ENCODE assay signal across 14 mouse cellular contexts in genomic region chr11:62119871-62120270, GRCm38 (mm10).
A peak's percentile ranks its signal among the peaks of the same experiment; 100 is the strongest.
DNase-seq lines count a peak whose midpoint lies in the region; ATAC-seq and TF ChIP-seq lines count a peak whose summit lies in the region.
"Had no signal": no experiment of that assay in that cellular context is flagged by ENCODE, and none has a peak within 500 bp of the region (broad histone marks: within the 10 kb centered on the region; RNA-seq: fewer than 3 reads in every experiment).

No protein-coding gene starts in this region.

- intact Hi-C loops in heart, postnatal 36 days (cut with DNase I): no loop called here

- peaks cover 21% of the 10 kb centered on the region; the same call in 1 of the 2 replicates for H3K4me1 ChIP-seq in heart, embryonic 13.5 days
- H3K4me1 ChIP-seq in lung, embryonic 14.5 days (ENCODE audit: insufficient read depth): peaks cover 10% of the 10 kb centered on the region; the same call in 1 of the 2 replicates
- peaks cover 3% of the 10 kb centered on the region; the same call in 1 of the 2 replicates for H3K4me1 ChIP-seq in lung, adult 2 months (ENCODE audit: control insufficient read depth, insufficient read depth, low read length)
- H3K4me1 ChIP-seq in small intestine, adult 2 months (ENCODE audit: control insufficient read depth, insufficient read depth, insufficient read length, low read length): peaks cover 15% of the 10 kb centered on the region; the same call in 1 of the 2 replicates
- H3K4me1 ChIP-seq in intestine, embryonic 16.5 days (ENCODE audit: control insufficient read depth, insufficient read depth, low read length): peaks cover 5% of the 10 kb centered on the region; the same call in 1 of the 2 replicates

- no peak for TF ChIP-seq POLR2A in lung, adult 2 months (IDR thresholded peaks at IDR 0.05; ENCODE audit: borderline replicate concordance, extremely low read depth, low read depth, low read length)
- TF ChIP-seq POLR2A in small intestine, adult 2 months (IDR thresholded peaks at IDR 0.05; ENCODE audit: low read depth, low read length): no peak

- H3K27ac ChIP-seq in heart, embryonic 13.5 days (replicated peaks): peak overlapping the region; percentile 78
- H3K27ac ChIP-seq in lung, embryonic 14.5 days (ENCODE audit: low read depth): peak overlapping the region; percentile 44; the same call in 1 of the 2 replicates
- peak overlapping the region; percentile 53; the same call in 1 of the 2 replicates for H3K27ac ChIP-seq in small intestine, adult 2 months (ENCODE audit: insufficient read depth, low read depth, low read length)
- H3K27ac ChIP-seq in intestine, embryonic 16.5 days (ENCODE audit: low read length): no peak overlapping the region
- H3K27ac ChIP-seq: limb, embryonic 15.5 days had no signal

- no peak overlapping the region for H3K4me3 ChIP-seq in heart, embryonic 13.5 days
- H3K4me3 ChIP-seq in lung, embryonic 14.5 days (ENCODE audit: low read depth, low read length): no peak overlapping the region
- no peak overlapping the region for H3K4me3 ChIP-seq in lung, adult 2 months (replicated peaks; ENCODE audit: extremely low read depth, low read depth, low read length)
- no peak overlapping the region for H3K4me3 ChIP-seq in small intestine, adult 2 months (ENCODE audit: low read depth, low read length)
- H3K4me3 ChIP-seq in intestine, embryonic 16.5 days (ENCODE audit: low read length): no peak overlapping the region
- H3K4me3 ChIP-seq: limb, embryonic 15.5 days had no signal

- ATAC-seq in heart, embryonic 13.5 days (ENCODE audit: extremely low read depth, insufficient number of reproducible peaks, low FRiP score, low TSS enrichment): no peak
- ATAC-seq in lung, embryonic 14.5 days (ENCODE audit: insufficient read depth): no peak; the same call in 1 of the 2 replicates
- ATAC-seq in intestine, embryonic 16.5 days: no peak
- ATAC-seq: forebrain, embryonic 14.5 days; midbrain, embryonic 16.5 days had no signal

- TF ChIP-seq CTCF in lung, embryonic 14.5 days (IDR thresholded peaks at IDR 0.05; ENCODE audit: low read depth): no peak
- TF ChIP-seq CTCF in lung, adult 2 months (IDR thresholded peaks at IDR 0.05; ENCODE audit: insufficient read depth, low read length): no peak
- TF ChIP-seq CTCF in small intestine, adult 2 months (IDR thresholded peaks at IDR 0.05; ENCODE audit: extremely low read depth, insufficient read length, insufficient replicate concordance, low read depth, low read length): no peak

- peaks cover 13% of the 10 kb centered on the region for H3K36me3 ChIP-seq in heart, embryonic 13.5 days
- 0 out of 2 replicates have a peak, but pooled peaks cover 2% of the 10 kb centered on the region for H3K36me3 ChIP-seq in lung, embryonic 14.5 days (ENCODE audit: insufficient read depth)
- peaks cover 6% of the 10 kb centered on the region; the same call in 1 of the 2 replicates for H3K36me3 ChIP-seq in small intestine, adult 2 months (ENCODE audit: control insufficient read depth, insufficient read depth, low read length)
- H3K36me3 ChIP-seq in intestine, embryonic 16.5 days (ENCODE audit: control insufficient read depth, insufficient read depth, low read length): 0 out of 2 replicates have a peak, but pooled peaks cover 2% of the 10 kb centered on the region
- H3K36me3 ChIP-seq: limb, embryonic 15.5 days had no signal

- no peak for DNase-seq in heart, postnatal 36 days
- DNase-seq in lung, embryonic 14.5 days: peak; percentile 83
- DNase-seq in lung, adult 2 months: no peak
- peak; percentile 17 to 51 for DNase-seq in kidney, postnatal 36 days
- no peak for DNase-seq in thymus, postnatal 36 days
- DNase-seq: cerebellum, adult 18-20 months; heart, postnatal 4 days; retina, postnatal 1 day had no signal

- no peaks in the 10 kb centered on the region for H3K27me3 ChIP-seq in heart, embryonic 13.5 days (replicated peaks)
- no peaks in the 10 kb centered on the region for H3K27me3 ChIP-seq in lung, embryonic 14.5 days (ENCODE audit: insufficient read depth, low read length)
- H3K27me3 ChIP-seq in small intestine, adult 2 months (ENCODE audit: control insufficient read depth, insufficient read depth, low read length): no peaks in the 10 kb centered on the region
- H3K27me3 ChIP-seq in intestine, embryonic 16.5 days (replicated peaks; ENCODE audit: control insufficient read depth, insufficient read depth, low read length): no peaks in the 10 kb centered on the region
- H3K27me3 ChIP-seq: limb, embryonic 15.5 days had no signal

- 49% methylated on average over 3 of the region's 3 CpGs for WGBS in heart, embryonic 13.5 days
- WGBS in lung, embryonic 14.5 days: 11% methylated on average over 3 of the region's 3 CpGs
- 16% methylated on average over 3 of the region's 3 CpGs for WGBS in lung, adult 2 months
- WGBS in small intestine, adult 2 months: 10% methylated on average over 3 of the region's 3 CpGs
- 49% methylated on average over 3 of the region's 3 CpGs for WGBS in intestine, embryonic 16.5 days

- H3K9me3 ChIP-seq in heart, embryonic 13.5 days: no peaks in the 10 kb centered on the region
- H3K9me3 ChIP-seq in lung, embryonic 14.5 days (ENCODE audit: low read depth, low read length): no peaks in the 10 kb centered on the region
- H3K9me3 ChIP-seq in intestine, embryonic 16.5 days (ENCODE audit: control insufficient read depth, low read length): no peaks in the 10 kb centered on the region
- H3K9me3 ChIP-seq: limb, embryonic 15.5 days had no signal

- no peak overlapping the region for H3K4me2 ChIP-seq in heart, embryonic 13.5 days
- H3K4me2 ChIP-seq in lung, embryonic 14.5 days: peak overlapping the region; percentile 18; the same call in 1 of the 2 replicates
- no peak overlapping the region for H3K4me2 ChIP-seq in intestine, embryonic 16.5 days (ENCODE audit: low read depth, low read length)
- H3K4me2 ChIP-seq: limb, embryonic 15.5 days had no signal

- H3K9ac ChIP-seq in heart, embryonic 13.5 days: no peak overlapping the region
- H3K9ac ChIP-seq in lung, embryonic 14.5 days: no peak overlapping the region
- H3K9ac ChIP-seq in intestine, embryonic 16.5 days (ENCODE audit: low read depth, low read length): no peak overlapping the region
- H3K9ac ChIP-seq: limb, embryonic 15.5 days had no signal

Comparison
In these comparisons a context has a peak if more than half of its experiments do, and no peak if none do; other contexts are left out.
1. DNase-seq: peak in lung, embryonic 14.5 days (single experiment) and kidney, postnatal 36 days (2 of 2); none in heart, postnatal 36 days (0 of 2), lung, adult 2 months (single experiment) and thymus, postnatal 36 days (0 of 2).